Mouse (Mus musculus): ENCODE data around the gene Babam2. TPM values are rescaled to one million over a fixed set of nuclear protein-coding genes. Genes with fewer than 3 reads are reported as not detected.

The Babam2 gene
- polyA plus RNA-seq, 1 experiment from 2014 or later = 22.1 TPM

GRCm38 (mm10) chr5:32017686-32018085 lies 320.2 kb downstream of the Babam2 start:
- no peaks in the 10 kb centered on the region for H3K36me3 ChIP-seq (replicated peaks; ENCODE audit: insufficient read depth, low read length)

GRCm38 (mm10) chr5:32018276-32018675 lies 320.8 kb downstream of the Babam2 start:
- Histone ChIP-seq H3K27me3 (ENCODE audit: insufficient read depth, low read length) (no peaks in the 10 kb centered on the region), H3K36me3 (replicated peaks; ENCODE audit: insufficient read depth, low read length) (no peaks in the 10 kb centered on the region), H3K4me1 (ENCODE audit: insufficient read depth) (0 out of 2 replicates have a peak, but pooled peaks cover 2% of the 10 kb centered on the region), H3K27ac (ENCODE audit: low read depth) (no peak overlapping the region), H3K4me2 (ENCODE audit: low read depth, low read length) (no peak overlapping the region), H3K4me3 (ENCODE audit: low read depth, low read length) (no peak overlapping the region), H3K9ac (replicated peaks) (no peak overlapping the region), H3K9me3 (ENCODE audit: low read length) (no peaks in the 10 kb centered on the region)
- no peak for DNase-seq
- no peak for ATAC-seq
- 81% methylated on average over 2 of the region's 2 CpGs for WGBS (ENCODE audit: insufficient replicate concordance)
- TF ChIP-seq EP300 (IDR thresholded peaks at IDR 0.05; ENCODE audit: low read depth) (no peak), CTCF (IDR thresholded peaks at IDR 0.05; ENCODE audit: low read depth) (no peak)

More at GRCm38 (mm10) chr5:32017686-32018085, 320.2 kb downstream of the Babam2 start:
- no peak overlapping the region for H3K4me3 ChIP-seq (ENCODE audit: low read depth, low read length)
- no peak overlapping the region for H3K4me2 ChIP-seq (ENCODE audit: low read depth, low read length)
- no peak for DNase-seq
- H3K9ac ChIP-seq (replicated peaks) = no peak overlapping the region
- no peak for TF ChIP-seq EP300 (IDR thresholded peaks at IDR 0.05; ENCODE audit: low read depth)
- TF ChIP-seq CTCF (IDR thresholded peaks at IDR 0.05; ENCODE audit: low read depth) = no peak
- no peaks in the 10 kb centered on the region for H3K9me3 ChIP-seq (ENCODE audit: low read length)
- 0 out of 2 replicates have a peak, but pooled peaks cover 2% of the 10 kb centered on the region for H3K4me1 ChIP-seq (ENCODE audit: insufficient read depth)
- ATAC-seq = no peak
- 72% methylated on average over 3 of the region's 3 CpGs for WGBS (ENCODE audit: insufficient replicate concordance)
- no peaks in the 10 kb centered on the region for H3K27me3 ChIP-seq (ENCODE audit: insufficient read depth, low read length)
- no peak overlapping the region for H3K27ac ChIP-seq (ENCODE audit: low read depth)

DNA sequence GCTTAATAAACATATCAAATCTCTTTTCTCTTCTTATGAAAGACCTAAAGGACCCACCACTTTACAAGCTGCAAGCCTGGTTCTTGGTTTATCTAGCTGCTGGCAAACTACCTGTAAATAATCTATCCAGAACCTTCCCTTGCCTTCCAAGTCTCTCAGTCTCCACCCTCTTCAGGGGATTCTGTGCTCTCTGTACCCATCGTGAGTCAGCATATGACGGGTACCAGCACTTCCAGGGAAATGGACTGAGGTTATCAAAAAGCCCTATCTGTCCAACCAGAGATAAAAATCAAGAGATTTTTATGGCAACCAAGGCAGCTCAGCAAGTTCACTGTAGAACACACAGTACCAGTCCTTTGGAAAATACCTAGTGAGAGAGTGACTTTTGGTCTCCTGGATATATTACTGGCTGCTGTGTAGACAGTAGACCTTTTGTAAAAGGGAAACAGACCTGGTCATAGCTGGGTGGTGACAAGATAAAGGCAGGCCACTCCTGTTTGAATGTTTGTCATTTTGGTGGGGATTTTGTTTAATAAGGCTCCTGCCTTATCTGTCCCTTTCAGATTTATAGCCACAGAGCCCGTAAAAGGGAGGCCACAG lies 332.4 kb downstream of the Babam2 start:
- DNase-seq (no peak), ATAC-seq (no peak)
- no peaks in the 10 kb centered on the region for H3K27me3 ChIP-seq (ENCODE audit: insufficient read depth, low read length)
- no peak overlapping the region for H3K4me2 ChIP-seq (ENCODE audit: low read depth, low read length)
- H3K4me3 ChIP-seq (ENCODE audit: low read depth, low read length) = no peak overlapping the region
- H3K4me1 ChIP-seq (ENCODE audit: insufficient read depth) = peaks cover 14% of the 10 kb centered on the region
- 71% methylated on average over 3 of the region's 3 CpGs for WGBS (ENCODE audit: insufficient replicate concordance)
- H3K36me3 ChIP-seq (replicated peaks; ENCODE audit: insufficient read depth, low read length) = no peaks in the 10 kb centered on the region
- H3K27ac ChIP-seq (ENCODE audit: low read depth) = no peak overlapping the region
- no peak overlapping the region for H3K9ac ChIP-seq (replicated peaks)
- TF ChIP-seq CTCF (IDR thresholded peaks at IDR 0.05; ENCODE audit: low read depth) (no peak), EP300 (IDR thresholded peaks at IDR 0.05; ENCODE audit: low read depth) (no peak)
- no peaks in the 10 kb centered on the region for H3K9me3 ChIP-seq (ENCODE audit: low read length)

GRCm38 (mm10) chr5:32033185-32033584 lies 335.7 kb downstream of the Babam2 start:
- H3K9me3 ChIP-seq (ENCODE audit: low read length) = no peaks in the 10 kb centered on the region
- H3K4me2 ChIP-seq (ENCODE audit: low read depth, low read length) = no peak overlapping the region
- H3K27me3 ChIP-seq (ENCODE audit: insufficient read depth, low read length) = no peaks in the 10 kb centered on the region
- TF ChIP-seq CTCF (IDR thresholded peaks at IDR 0.05; ENCODE audit: low read depth) (no peak), EP300 (IDR thresholded peaks at IDR 0.05; ENCODE audit: low read depth) (no peak)
- no peak overlapping the region for H3K9ac ChIP-seq (replicated peaks)
- peaks cover 17% of the 10 kb centered on the region for H3K4me1 ChIP-seq (ENCODE audit: insufficient read depth)
- WGBS (ENCODE audit: insufficient replicate concordance) = 44% methylated on average over 4 of the region's 4 CpGs
- DNase-seq (no peak), ATAC-seq (no peak)
- H3K27ac ChIP-seq (ENCODE audit: low read depth) = no peak overlapping the region
- H3K36me3 ChIP-seq (replicated peaks; ENCODE audit: insufficient read depth, low read length) = no peaks in the 10 kb centered on the region
- no peak overlapping the region for H3K4me3 ChIP-seq (ENCODE audit: low read depth, low read length)

GRCm38 (mm10) chr5:32033621-32034020 lies 336.1 kb downstream of the Babam2 start:
- H3K4me3 ChIP-seq (ENCODE audit: low read depth, low read length) = no peak overlapping the region
- ATAC-seq = no peak
- no peak for TF ChIP-seq CTCF (IDR thresholded peaks at IDR 0.05; ENCODE audit: low read depth)
- no peak for TF ChIP-seq EP300 (IDR thresholded peaks at IDR 0.05; ENCODE audit: low read depth)

GRCm38 (mm10) chr5:32034475-32035054 lies 337.1 kb downstream of the Babam2 start:
- 65% methylated on average over 8 of the region's 8 CpGs for WGBS (ENCODE audit: insufficient replicate concordance)
- H3K36me3 ChIP-seq (replicated peaks; ENCODE audit: insufficient read depth, low read length) = no peaks in the 10 kb centered on the region
- H3K9ac ChIP-seq (replicated peaks) = no peak overlapping the region
- peaks cover 20% of the 10 kb centered on the region for H3K4me1 ChIP-seq (ENCODE audit: insufficient read depth)
- ATAC-seq (peak; percentile 72), DNase-seq (peak; percentile 29)
- peak overlapping the region; percentile 45 for H3K27ac ChIP-seq (ENCODE audit: low read depth)
- H3K4me3 ChIP-seq (ENCODE audit: low read depth, low read length) = no peak overlapping the region
- no peaks in the 10 kb centered on the region for H3K27me3 ChIP-seq (ENCODE audit: insufficient read depth, low read length)
- no peaks in the 10 kb centered on the region for H3K9me3 ChIP-seq (ENCODE audit: low read length)
- TF ChIP-seq EP300 (IDR thresholded peaks at IDR 0.05; ENCODE audit: low read depth) (no peak; the same call in 1 of the 2 replicates), CTCF (IDR thresholded peaks at IDR 0.05; ENCODE audit: low read depth) (no peak)
- H3K4me2 ChIP-seq (ENCODE audit: low read depth, low read length) = no peak overlapping the region

More at GRCm38 (mm10) chr5:32033621-32034020, 336.1 kb downstream of the Babam2 start:
- DNase-seq = no peak
- Histone ChIP-seq H3K36me3 (replicated peaks; ENCODE audit: insufficient read depth, low read length) (no peaks in the 10 kb centered on the region), H3K27me3 (ENCODE audit: insufficient read depth, low read length) (no peaks in the 10 kb centered on the region), H3K9ac (replicated peaks) (no peak overlapping the region), H3K9me3 (ENCODE audit: low read length) (no peaks in the 10 kb centered on the region), H3K4me1 (ENCODE audit: insufficient read depth) (peaks cover 17% of the 10 kb centered on the region), H3K4me2 (ENCODE audit: low read depth, low read length) (no peak overlapping the region), H3K27ac (ENCODE audit: low read depth) (no peak overlapping the region)

Data from liver, postnatal 0 days (tissue).